Mouse (Mus musculus): ENCODE results near the gene Fsd2.

- TF ChIP-seq POLR2A (IDR thresholded peaks at IDR 0.05; ENCODE audit: control insufficient read depth, low read depth, low read length) (no peak), CTCF (IDR thresholded peaks at IDR 0.05; ENCODE audit: control insufficient read depth, insufficient read depth, insufficient replicate concordance, low read depth, low read length) (no peak)
Measured at GRCm38 (mm10) chr7:81489649-81490048, 77.1 kb downstream of the Fsd2 start.
